Mouse (Mus musculus) G1E (cell line): ENCODE results near the gene Dennd1a.

Experiments
- CTCF ChIP-seq: IDR thresholded peaks from 2 replicates; pipeline ENCODE4 v1.5.1; 2012; ENCODE audit warnings: low read depth, low read length, inconsistent platforms, mixed read lengths
- GATA1 ChIP-seq: IDR thresholded peaks from 2 replicates; pipeline ENCODE4 v1.6.1; 2012; ENCODE audit warnings: borderline replicate concordance, low read length, inconsistent platforms, mixed read lengths
- GATA2 ChIP-seq: IDR thresholded peaks from 2 replicates; pipeline ENCODE4 v1.6.1; 2012; ENCODE audit warnings: low read depth, low read length, inconsistent platforms, borderline replicate concordance
- TAL1 ChIP-seq: conservative IDR thresholded peaks from 2 replicates; pipeline ENCODE4 v1.6.1; 2012; ENCODE audit warnings: low read depth, low read length, inconsistent platforms, mixed read lengths

DNA sequence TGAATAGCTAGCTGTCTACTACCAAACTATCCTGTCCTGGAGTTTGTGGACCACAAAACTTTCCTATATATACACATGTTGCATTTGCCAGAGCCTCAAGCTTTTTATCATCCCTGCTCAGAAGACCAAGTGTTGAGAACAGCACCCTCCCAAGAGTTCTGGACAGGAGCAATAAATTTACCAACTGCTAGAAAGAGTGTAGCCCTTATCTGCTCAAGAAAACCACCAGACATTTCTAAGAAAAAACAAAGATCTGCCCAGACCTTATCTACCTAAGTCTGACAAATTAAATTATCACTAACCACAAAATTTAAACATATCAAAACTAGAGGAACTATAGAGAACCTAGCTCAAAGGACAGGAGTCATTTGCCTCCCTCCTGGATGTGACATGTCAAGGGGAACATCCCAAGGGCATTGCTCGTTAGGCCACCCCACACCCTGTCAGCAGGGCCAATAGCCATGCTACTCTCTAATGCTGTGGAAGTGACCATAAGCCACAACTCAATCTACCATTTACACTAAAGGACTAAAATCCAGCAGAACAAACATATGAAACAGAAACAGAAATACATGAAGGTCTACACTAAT is 154.9 kb downstream of the Dennd1a start:
- no peak for TF ChIP-seq CTCF
- TF ChIP-seq GATA1 = no peak
- no peak for TF ChIP-seq GATA2
- TF ChIP-seq TAL1 = peak; percentile 80
